Mouse (Mus musculus): ENCODE results near the gene U2surp.

DNA sequence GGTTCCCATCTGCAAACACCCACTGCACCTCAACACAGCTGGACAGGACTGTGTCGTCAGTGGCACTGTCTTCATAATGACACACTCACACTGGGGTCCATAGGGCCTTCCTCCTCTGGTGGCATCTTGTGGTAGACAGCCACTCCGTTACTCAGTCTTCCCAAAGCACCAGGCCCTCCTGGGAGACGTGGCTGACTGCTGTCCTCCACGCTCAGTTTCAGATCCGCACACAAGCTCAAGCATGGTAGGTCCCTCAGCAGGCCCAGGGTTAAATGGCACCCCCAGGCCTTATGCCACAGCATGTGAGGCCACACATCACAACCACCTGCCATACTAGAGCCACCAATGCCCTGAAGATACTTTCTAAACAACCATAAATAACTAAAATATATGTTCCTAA is 33.4 kb downstream of the U2surp start:
- TF ChIP-seq CTCF (IDR thresholded peaks at IDR 0.05; ENCODE audit: borderline replicate concordance, extremely low read depth, insufficient read depth, insufficient read length) (no peak), POLR2A (IDR thresholded peaks at IDR 0.05; ENCODE audit: borderline replicate concordance, extremely low read depth, insufficient read depth, insufficient read length, poor library complexity, severe bottlenecking) (no peak)
